Mouse (Mus musculus): ENCODE results near the gene Lgals1.

Lgals1 gene

DNA sequence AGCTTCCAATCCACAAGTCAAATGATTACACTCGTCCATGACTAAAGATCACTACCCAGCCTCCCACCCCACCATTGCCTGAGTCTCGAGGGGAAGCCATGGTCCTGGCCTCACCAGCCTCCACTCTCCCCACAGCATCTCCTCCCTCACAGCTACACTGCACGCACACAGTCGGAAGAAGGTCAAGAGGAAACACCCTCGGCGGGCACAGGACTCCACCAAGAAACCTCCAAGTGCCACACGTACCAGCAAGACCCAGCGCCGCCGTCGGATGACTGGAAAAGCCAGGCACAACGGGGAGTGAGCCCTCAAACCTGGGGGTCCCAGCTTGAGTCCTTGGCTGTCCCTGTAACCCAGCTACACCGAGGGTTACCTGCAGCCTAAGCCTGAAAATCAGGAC is 13.8 kb downstream of the Lgals1 start:
- no peak for DNase-seq

DNA sequence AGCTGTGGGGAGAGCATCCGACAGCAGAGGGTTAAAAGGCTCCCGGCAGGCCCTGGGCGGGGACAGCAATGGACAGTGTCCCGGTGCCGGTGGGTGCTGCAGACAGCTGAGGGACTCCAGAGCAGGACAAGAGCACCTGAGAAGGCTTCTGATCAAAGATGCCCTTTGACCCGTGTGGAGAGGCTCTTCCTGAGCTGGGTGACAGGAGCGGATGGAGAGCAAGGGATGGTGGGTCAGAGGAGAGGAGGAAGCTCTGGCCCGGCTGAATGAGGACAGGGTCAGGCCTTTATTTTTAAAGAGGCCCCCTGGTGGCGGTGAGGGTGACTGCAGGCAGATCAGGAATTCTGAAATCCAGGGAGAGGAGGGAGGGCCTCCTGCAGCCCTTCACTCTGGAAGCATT is 16.1 kb downstream of the Lgals1 start:
- peak; percentile 78 to 89 for DNase-seq

GRCm38 (mm10) chr15:78946232-78946631 is 19.7 kb downstream of the Lgals1 start:
- no peak for DNase-seq

DNA sequence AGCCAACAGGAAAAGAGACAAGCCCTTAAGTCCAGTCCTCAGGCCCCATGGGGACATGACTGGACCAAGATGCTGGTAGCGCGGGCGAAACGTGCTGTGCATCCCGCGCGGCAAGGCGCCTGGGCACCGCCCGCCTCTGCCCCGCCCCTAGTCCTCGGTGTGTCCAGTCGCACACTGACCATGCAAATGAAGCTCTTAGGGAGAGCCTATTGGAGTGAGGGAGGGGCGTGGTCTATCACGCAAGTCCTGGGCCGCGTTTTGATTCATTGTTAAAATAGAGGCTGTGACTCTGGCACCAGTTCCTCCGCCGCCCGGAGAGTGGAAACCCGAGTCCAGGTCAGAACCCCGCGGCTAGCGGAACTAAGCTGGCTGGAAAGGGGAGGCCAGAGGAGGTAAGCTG is 21.1 kb downstream of the Lgals1 start, which contains the start of gene Triobp:
Triobp (plus strand) TSS at position 68 of the 400 bp plus-strand sequence.
- peak; percentile 92 to 94 for DNase-seq

GRCm38 (mm10) chr15:78948152-78948725 is 21.7 kb downstream of the Lgals1 start:
- DNase-seq: no peak

- DNase-seq: no peak
Observed at GRCm38 (mm10) chr15:78948883-78949282, 22.4 kb downstream of the Lgals1 start.

DNA sequence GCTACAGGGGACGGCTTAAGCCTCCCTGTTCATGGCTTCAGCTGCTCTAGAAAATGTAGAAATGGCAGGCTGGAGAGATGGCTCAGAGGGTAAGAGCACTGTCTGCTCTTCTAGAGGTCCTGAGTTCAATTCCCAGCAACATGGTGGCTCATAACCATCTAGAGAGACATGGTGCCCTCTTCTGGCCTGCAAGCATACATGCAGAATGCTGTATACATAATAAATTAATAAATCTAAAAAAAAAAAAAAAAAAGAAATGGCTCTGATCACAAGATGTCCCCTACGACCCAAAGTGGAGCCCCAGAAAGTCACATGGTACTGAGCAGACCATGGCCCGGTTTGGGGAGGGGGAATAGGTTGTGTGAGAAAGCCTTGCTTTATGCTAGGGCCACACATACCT is 29.1 kb downstream of the Lgals1 start:
- no peak for DNase-seq

DNA sequence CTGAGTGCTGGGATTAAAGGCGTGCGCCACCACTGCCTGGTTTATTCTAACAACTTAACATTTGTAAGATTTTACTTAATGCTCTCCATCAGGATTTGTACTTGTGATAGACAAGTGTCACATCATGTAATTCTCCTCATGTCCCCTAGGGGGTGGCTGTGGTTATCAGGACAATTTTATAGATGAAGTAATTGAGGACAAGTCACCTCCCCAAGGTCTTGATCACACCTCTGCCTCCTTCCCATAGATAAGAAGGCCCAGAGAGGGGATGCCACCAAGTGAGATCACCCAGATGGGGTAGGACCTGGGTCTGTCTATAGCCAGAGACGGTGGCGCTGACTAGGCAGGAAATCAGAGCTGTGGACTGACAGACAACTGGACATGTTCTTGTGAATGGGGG is 29.8 kb downstream of the Lgals1 start:
- DNase-seq: peak; percentile 16 to 30

GRCm38 (mm10) chr15:78957021-78957420 is 30.5 kb downstream of the Lgals1 start:
- no peak for DNase-seq

GRCm38 (mm10) chr15:78959537-78959936 is 33.0 kb downstream of the Lgals1 start:
- no peak for DNase-seq

- DNase-seq: no peak
Observed at GRCm38 (mm10) chr15:78960088-78960487, 33.6 kb downstream of the Lgals1 start.

- DNase-seq: peak; percentile 71 to 88
Observed at GRCm38 (mm10) chr15:78962885-78963284, 36.4 kb downstream of the Lgals1 start.

DNA sequence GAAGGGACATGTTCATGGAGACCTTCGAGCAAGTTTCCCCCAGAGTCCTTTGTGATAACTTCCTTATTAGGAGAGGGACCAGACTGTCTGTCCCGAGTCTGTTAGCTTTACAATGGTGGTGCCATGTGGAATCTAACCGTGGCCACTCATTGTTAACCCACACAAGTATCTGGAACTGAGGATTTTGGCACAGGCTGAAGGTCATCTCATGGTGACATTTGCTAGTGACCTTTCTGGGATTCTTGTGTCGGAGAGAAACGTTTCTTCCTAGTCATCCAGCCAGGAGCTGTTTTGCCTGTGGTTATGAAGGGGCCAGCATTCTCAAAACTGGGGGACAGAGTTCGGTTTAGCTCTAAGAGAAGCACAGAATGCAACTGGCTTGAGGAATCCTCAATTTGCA is 45.1 kb downstream of the Lgals1 start:
- DNase-seq: no peak

- peak; percentile 8 to 44 for DNase-seq
Observed at GRCm38 (mm10) chr15:78973950-78974349, 47.4 kb downstream of the Lgals1 start.

GRCm38 (mm10) chr15:78977676-78978159 is 51.2 kb downstream of the Lgals1 start:
- no peak for DNase-seq

DNA sequence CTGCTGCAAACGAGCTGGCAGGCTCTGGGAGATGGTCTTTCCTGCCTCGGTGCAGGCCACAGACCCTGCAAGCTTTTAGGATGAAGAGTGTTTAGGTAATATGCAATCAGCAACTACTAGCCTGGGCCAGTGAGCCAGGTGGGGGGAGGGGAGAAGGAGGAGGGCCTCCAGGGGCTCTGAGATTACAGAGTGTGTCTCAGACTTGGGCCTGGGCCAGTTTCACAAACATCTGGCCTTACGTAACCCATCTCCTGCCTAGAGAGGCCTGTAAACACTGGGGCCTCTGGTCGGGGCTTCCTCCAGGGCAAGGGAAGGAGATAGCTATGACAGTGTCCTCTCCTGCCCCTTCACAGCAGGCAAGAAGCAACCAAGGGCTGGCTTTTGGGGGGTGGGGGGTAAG is 52.4 kb downstream of the Lgals1 start:
- DNase-seq: peak; percentile 65 to 68
